Mouse (Mus musculus) natural killer cell, adult 2 months (primary cell): ENCODE measurements around the gene Ino80b.
A peak's percentile ranks its signal among the peaks of the same experiment; 100 is the strongest.

Source experiments
- DNase-seq, 2 experiments: peaks; one replicate each; pipeline ENCODE4 v3.0.0; 2022; ENCODE audit warnings: low spot score in 2 of 2

Gene Ino80b

DNA sequence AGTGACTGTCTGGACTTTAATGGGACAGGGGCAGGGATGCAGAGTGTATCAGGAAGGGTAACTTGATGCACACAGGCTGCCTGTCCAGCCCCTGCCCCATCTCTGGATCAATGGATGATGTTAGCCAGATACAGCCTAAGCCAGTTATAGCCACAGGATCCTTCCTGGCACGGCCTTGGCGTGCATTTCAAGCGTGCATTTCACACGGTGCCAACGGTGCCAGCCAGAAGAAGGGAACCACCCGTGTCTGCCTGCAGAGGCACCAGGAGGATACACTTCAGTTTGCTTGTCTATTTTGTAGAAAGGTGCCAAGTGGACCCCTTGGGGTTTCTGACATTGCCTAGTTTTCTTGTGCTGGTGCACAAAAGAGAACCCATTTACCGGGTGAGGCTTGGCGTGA lies 14.8 kb upstream of the Ino80b start:
- no peak for DNase-seq

DNA sequence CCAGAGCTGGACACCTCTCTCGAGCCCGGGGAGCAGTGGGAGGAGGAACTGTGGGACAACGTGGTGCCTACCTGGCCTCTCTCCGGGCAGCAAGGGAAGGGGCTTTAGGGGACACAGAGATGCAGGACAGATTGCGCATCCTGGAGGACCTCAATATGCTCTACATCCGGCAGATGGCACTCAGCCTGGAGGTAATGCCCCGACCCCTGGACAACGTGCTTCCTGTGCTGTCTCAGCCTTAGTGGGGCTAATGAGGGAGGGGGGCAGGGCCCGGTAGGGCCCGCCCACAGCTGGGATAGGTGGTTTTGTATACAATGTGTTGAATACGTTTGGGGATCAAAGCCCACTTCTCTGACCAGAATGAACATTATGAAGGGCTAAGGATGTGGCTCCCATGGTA lies 12.8 kb upstream of the Ino80b start:
- no peak for DNase-seq

DNA sequence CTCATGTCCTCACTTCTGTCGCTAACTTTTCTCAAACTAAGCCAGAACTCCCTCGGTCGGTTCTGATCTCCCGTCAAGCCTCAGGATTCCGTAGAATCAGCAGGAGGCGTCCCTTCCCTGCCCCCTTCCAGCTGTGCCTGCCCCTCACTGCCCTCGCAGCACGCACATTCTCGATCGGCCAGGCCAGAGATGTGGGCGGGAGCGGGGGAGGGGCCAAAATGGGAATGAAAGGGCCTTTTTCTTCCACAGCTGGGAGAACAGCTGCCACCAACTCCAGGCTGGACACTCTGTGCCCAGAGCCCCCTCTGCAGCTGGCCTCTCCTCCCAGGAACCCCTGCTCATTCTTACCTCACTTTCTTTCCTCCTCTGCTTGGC lies 12.3 kb upstream of the Ino80b start:
- no peak for DNase-seq

DNA sequence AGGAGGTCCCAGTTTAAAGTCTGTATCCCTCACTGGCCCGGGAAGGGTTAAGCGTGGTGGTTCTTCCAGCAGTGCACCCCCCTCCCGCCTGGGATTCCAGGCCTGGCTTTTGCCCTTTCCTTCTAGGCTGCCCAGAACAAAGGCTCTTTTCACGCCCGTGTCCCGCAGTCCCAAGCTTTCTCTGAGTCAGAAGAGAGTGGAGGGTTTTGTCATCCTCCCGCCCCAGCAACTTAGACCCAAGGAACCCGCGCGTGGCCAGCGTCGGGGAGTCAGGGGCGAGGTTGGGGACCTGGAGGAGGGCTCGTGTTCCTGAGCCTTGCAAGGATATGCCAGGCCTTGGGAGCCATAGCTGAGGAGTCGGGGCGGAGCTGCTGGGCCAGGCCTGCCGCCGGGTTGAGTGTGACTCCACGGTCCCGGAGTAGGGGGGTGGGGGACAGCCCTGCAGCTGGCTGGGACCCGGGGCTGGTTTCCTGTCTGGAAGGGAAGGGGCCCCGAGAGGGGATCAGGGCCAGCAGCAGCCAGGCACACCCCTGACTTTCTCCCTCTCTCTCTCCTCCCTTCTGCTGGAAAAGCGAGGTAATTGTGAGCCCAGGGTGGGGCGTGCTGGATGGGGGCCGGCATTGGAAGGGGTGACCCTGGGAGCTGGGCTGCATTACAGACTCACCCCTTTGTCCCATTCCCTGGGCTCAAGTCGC lies 11.8 kb upstream of the Ino80b start:
- DNase-seq, result no peak

DNA sequence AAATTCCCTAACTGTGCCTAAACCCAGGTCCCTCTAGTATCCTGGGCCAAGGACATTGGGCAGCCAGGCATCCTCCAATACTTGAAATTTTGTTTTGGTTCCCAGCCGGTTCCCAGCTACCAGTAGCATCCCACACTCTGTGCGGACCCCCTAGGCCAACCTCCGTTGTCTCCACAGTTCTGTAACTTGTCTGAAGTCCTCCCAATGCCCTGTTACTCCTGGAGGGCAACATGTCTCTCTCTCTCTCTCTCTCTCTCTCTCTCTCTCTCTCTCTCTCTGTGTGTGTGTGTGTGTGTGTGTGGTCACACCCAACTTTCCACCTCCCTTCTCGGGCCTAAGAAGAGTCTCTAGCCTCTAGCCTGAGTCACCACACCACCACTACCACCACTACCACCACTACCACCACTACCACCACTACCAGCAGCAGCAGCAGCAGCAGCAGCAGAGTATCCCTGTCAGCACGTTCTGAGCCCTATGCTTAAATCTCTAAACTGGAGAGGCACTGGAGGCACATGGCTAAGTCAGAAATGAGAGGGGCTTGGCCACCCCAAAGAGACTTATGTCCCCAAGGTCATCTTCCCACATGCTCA lies 11.2 kb upstream of the Ino80b start:
- DNase-seq, result no peak

DNA sequence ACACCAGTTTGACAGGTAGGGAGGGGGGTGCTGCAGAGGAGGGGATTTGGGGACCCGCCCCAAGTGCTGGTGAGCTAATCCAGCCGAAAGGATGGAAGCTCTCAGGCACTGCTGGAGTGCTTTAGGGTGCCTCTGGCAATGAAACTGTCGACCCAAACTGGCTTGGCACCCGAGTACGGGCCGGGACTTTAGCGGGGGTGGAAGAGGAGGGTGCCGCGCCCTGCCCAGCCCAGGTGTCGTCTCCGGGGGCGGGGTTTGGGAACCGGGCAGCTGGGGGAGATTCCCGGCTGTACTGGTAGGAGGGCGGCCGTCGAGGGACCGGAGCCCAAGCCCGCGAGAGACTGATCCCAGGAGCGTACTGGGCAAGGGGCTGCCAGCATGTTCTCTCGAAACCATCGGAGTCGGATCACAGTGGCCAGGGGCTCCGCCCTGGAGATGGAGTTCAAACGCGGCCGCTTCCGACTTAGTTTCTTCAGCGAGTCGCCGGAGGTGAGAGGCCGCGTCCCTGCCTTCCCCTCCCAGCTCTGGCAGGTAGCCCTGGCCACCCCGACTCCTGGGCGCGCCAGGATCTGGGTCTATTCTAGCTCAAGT lies 10.4 kb upstream of the Ino80b start:
- no peak for DNase-seq

DNA sequence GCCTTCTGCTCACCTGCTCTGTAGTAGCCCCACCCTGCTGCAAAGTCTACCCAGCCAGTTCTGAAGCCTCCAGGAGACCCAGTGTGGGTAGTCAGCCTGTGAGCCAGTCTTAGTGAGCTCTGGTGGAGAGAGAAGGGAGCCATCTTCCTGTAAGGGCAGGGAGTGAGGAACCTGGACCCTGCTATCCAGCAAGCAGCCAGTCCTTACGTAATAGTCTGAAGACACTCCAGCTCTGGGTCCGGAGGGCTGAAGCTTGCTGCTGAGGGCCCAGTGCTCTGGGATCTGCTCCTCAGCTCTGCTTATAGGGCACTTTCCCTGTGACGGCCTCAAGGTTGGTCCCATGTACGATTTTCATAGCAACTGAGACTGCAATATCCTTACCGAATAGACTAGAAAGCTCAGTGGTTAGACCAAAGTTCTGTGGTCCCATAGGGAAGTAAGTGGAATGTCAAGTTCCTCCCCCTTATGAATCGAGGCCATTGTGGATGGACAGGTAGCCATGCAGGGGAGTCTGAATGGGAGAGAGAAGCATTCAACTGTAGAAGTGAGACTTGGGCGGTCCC lies 9.8 kb upstream of the Ino80b start, which contains the start of gene Rtkn:
TSS of gene Rtkn (plus strand) at position 513 of the 563 bp plus-strand sequence.
- no peak for DNase-seq

DNA sequence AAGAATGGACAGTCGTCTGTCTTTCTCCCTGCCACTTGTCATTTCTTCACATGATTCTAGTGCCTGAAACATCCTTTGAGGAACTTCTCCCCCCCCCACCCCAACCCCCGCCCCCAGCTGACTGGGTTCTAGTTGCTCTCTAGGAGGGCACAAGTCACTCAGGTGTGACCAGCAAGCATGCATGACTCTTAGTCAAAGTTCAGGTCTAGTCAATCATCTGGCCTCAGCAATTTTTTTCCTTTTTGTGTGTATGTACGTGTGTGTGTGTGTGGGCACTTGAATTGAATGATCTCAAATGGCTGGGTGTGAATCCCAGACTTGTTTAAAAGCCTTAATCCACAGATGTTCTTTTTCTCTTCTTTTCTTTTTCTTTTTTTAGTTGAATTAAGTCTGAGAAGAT lies 9.0 kb upstream of the Ino80b start:
- DNase-seq, result no peak

DNA sequence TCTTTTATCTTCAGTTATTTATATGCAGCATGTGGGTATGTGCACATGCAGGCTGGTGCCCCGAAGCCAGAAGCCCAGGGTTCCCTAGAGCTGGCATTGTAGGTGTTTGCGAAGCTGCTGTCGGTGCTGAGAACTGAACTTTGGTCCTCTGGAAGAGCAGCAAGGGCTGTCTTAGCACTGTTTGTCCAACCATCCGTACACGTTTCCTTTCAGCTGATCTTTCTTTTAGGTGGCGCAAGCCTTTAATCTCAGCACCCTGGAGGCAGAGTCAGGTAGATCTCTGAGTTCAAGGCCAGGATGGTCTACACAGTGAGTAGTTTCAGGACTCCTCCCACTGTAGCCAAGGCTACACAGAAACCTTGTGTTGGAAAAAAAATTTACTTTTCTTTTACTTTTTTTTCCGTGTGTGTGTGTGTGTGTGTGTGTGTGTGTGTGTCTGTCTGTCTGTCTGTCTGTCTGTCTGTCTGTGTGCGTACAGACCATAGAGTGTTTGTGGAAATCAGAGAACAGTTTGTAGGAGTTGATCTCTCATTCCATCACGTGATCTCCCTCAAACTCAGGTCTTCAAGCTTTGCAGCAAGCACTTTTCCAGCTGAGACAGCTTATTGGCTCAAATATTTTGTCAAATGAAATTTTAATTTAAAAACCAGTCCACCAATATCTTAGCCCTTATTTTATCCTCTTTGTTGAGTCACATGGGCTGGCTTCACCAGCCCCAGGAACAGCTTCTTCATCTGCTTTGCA lies 7.1 kb upstream of the Ino80b start:
- DNase-seq, result no peak

DNA sequence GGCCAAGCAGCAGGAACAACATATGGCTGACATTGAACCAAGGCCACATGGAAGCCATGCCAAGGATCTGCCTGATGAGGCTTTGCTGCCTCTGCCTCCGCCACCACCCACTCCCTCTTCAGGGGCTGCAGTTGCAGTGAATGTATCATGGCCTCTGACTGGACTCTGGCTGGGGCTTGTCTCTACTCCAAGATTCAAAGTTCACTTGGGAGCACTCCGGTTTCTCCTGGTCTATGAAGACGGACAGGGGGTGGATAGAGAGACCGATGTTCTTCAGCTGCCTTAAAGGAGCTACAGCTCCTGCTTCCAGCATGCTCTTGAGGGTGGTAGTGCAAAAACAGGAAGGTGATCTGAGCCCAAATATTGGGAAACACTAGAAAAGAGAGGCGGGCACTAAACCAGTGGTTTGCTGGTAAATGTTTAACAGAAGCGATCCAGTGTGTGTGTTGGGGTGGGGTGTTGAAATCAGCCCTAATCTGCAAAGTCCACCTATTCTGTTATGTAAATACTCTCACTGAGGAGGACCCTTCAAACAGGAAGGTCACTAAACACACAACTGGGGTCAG lies 6.3 kb upstream of the Ino80b start:
- DNase-seq, result no peak

DNA sequence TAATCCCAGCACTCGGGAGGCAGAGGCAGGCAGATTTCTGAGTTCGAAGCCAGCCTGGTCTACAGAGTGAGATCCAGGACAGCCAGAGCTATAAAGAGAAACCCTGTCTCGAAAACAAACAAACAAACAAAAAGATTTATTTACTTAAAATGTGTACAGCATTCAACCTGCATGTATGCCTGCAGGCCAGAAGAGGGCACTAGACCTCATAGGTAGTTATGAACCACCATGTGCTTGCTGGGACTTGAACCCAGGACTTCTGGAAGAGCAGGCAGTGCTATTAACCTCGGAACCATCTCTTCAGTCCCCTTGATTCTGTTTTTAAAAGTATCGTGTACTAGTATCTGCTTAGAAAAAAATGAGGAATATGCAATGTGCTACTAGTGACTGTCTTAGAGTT lies 2.2 kb upstream of the Ino80b start:
- DNase-seq, result no peak

DNA sequence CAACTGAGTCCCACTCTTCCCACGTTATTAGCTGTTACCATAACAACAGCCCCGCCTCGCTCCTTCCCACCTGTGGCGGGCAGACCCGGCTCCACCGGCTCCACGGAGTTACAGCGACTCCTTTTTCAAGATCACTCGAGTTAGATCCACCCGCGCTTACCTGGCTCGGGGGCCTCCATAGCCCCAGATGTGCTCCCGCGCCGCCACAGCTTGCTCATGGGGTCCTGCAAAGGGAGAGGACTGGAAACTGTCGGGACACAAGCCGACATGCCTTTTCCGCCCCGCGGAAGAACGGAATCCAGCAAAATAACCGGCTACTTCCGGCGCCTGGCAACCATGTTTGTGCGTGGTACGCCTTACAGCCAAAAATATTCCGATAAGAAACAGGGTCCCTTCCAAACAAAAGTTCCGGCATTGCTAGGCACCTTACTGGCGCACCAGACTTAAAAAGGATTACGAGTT lies 349 bp downstream of the Ino80b start:
- DNase-seq, result peak; percentile 90 to 93

DNA sequence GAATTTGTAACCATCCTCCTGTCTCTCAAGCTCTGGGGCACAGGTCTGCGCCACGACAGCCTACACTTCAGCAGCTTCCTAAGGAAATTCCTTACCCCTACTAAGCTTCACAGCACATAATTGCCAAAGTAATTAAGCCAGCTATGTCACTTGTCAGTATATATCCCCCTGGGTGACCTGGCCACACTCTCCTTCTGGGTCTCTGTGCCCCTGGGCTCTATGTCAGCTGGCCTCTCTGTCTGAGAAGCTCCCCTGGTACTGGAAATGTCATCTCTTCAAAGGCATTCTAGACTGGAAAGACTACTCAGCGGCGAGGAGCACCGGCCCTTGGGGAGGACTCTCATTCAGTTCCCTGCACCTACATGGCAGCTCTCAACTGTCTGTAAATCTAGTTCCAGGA lies 2.3 kb downstream of the Ino80b start:
- DNase-seq, result no peak

DNA sequence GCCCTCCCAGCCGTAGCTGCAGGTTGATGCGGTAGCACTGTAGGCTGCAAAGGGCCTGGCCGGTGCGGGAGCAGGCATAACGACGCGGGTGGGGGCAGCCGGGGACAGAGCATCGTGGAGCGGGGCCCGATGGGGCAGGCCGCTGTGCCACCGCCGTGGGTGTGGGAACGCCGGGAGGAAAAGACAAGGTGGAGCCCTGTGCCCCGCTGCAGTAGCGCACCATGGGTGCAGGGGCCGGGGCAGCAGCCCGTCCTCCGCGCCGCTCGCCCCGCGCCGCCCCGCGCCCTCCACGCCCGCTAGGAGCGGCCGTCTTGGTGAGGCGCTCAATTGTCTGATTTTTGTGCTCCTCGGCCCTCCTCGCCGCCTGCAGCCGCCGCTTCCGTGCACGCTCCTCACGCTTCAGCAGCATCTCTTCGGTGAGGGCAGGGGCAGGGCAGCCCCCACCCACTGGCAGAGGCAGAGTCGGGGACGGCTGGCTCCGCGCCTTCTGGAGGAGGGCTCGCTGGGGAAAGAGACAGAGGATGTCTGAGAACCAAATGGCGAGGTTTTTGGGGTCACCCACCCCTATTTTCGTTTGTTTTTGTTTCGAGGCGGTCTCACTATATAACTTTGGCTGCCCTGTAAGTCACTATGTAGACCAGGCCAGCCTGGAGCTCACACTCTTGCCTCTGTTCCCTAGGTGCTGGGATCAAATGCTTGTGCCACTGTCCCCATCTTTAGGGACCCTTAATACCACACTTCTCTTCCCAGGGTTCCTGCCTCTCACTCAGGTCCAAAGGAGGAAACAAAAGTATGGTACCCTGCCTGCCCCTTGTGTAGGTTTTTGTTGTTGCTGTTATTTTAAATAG lies 3.1 kb downstream of the Ino80b start:
- no peak for DNase-seq

DNA sequence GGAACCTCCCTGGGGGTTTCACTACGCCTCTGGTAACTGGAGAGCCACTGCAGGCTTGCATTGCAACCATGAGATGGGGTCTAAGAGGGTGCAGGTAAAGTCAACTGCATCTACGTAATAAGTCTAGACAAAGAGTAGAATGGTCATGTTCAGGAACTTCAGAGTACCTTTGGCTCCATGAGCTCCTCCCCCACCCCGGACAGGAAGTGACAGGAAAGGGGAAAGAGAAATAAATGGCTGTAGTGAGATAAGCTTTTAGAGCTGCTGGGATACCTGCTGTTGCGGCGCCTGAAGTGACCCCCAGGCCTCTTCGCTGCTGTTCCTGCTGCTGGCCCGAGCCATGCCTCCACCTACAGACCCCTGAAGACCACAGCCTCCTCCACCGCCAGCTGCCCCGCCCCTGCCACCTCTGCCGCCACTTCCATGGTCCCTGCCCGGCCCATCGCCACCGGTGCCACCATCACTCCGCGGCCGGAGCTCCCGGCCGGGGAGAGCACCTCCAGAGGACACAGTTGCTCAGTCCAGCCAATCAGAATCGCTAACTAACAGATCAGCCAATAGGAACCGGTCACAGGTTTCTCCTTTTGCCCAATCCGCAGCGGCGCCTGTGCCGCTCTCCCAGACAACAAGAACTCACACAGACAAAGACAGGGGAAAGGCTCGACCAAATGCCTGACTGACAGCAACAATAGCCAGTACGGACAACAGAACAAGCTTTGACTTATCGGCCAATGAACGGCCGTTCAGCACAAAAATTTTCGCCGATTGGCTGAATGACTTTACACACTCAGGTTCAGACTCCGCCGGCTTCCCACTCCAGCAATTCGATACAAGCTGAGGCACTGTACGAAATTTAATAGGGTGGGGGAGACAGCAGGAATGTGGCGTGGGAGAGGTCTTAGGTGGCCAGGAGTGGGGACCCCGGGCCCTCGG lies 4.0 kb downstream of the Ino80b start, which contains the start of gene Wbp1:
TSS of gene Wbp1 (minus strand) at position 630 of the 933 bp plus-strand sequence.
- peak; percentile 95 for DNase-seq

DNA sequence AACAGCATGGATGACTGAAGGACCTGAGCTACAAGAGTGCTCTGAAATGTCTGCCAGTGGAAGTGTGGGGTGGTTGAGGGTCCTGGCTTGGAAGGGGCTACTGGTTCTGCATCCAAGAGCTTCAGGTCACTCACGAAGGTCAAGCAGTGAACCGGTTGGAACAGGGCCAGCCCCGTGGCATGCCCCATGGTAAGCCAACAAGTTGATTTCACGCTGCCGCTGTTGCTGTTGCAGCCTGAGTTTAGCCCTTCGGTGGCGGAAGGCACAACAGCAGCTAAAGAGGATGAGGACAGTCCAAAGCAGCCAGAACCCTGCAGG lies 5.5 kb downstream of the Ino80b start:
- DNase-seq, result no peak

DNA sequence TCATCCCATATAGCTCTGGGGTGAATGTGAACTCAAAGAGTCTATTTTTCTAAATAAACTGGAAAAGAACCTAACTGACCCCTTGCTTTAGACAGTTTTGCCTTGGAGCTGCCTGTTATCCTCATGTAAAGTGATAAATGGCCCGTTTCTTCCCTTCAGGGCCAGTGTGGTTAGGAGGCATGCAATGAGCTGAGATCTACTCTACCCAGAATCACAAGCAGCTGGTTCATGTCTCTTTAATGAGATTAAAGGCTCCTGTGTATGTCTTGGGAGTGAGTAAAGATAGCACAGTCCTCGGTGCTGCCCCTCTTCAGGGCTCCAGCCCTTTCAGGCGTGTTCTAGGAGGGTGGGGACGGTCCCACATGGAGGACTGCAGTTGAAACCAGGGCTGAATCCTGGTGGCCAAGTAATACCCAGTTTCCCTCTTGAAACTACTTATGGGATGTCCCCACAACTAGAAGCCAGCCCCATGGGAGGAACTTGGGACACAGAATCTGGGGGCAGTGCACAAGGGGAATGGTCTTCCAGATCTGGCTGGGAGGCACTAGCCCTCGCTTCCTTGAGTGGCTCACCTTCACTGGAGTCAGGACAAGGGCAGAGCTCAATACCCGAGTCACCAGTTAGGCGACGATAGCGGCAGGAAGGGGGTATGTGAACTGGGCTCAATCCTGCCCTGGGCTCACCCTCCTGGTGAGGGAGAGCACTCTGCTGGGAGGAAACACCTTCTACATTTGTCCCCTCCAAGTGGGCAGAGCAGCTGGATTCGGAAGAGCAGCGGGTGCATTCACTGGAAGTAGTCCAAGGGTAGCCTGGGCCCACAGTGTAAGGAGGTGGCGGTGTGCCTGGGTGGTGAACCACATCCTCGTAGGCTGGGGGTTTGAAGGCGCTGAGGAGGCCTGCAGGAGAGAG lies 6.2 kb downstream of the Ino80b start:
- no peak for DNase-seq

DNA sequence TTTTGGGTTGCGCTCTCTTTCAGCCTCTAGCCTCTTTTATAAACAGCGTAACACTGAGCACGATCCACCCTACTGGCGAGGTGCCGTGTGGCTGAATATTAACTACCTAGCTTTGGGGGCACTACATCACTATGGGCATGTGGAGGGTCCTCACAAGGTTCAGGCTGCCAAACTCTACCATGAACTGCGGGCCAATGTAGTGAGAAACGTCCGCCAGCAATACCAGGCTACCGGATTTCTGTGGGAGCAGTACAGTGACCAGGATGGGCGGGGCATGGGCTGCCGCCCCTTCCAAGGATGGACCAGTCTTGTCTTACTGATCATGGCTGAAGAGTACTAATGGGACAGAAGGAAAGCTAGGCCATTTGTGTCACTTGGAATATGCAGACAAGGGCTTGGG lies 6.9 kb downstream of the Ino80b start:
- no peak for DNase-seq

DNA sequence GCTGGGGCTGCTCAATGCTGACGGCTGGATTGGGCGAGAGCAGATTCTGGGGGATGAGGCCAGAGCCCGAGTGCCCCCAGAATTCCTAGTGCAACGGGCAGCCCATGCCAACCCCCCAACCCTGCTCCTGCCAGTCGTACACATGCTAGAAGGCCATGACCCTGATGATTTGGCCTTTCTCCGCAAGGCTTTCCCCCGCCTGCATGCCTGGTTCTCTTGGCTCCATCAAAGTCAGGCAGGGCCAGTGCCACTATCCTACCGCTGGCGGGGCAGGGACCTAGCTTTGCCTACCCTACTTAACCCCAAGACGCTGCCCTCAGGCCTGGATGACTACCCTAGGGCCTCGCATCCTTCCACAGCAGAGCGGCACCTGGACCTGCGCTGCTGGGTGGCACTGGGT lies 7.6 kb downstream of the Ino80b start:
- DNase-seq, result no peak
